Mouse (Mus musculus) left cerebral cortex, postnatal 25 days (tissue): ENCODE measurements around the gene Ttc30a2. TPM values are rescaled to one million over a fixed set of nuclear protein-coding genes. Genes with fewer than 3 reads are reported as not detected.
"Not testable (repeated sequence)": the region's sequence is repeated elsewhere in the genome, so short reads cannot be mapped to it uniquely, and the experiment has no call there.

Source experiments
- DNase-seq, 2 experiments: peaks; one replicate each; pipeline ENCODE4 v3.0.0; 2022; ENCODE audit warnings: low spot score in 2 of 2, mixed read lengths in 1 of 2
- intact Hi-C: fragments of 180-260 bp; cut with DNase I; formaldehyde crosslinking; loops from one replicate; pipeline ENCODE4 v1.15.1; 2025
- total RNA-seq, 2 experiments: library from RNA; stranded (reverse); gene quantifications; 2 replicates each; pipeline ENCODE4 v1.2.3; 2021

The Ttc30a2 gene
- total RNA-seq, 2 experiments from 2014 or later: 0.25 to 0.85 TPM

DNA sequence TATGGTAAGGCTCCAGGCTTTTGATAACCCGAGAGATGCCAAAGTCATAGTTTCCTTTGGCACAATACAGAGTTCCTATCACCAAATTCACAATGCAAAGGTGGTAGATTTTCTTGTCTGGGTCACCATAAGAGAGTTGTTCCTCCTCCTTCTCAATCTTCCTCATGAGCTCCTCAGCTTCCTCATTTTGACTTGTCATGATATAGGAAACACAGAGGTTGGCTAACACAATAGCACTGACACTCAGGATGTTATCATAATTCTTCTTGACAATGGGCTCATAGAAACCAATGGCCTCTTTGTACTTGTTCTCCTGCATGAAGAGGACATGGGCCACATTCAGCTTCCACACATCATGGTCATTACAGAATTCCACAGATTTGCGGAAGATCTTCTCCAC is 41.3 kb downstream of the Ttc30a2 start:
- intact Hi-C loops, DNase-seq: not testable (repeated sequence)

GRCm38 (mm10) chr2:75933541-75933940 is 44.4 kb downstream of the Ttc30a2 start:
- DNase-seq: no peak
- intact Hi-C loops: no loop called here

DNA sequence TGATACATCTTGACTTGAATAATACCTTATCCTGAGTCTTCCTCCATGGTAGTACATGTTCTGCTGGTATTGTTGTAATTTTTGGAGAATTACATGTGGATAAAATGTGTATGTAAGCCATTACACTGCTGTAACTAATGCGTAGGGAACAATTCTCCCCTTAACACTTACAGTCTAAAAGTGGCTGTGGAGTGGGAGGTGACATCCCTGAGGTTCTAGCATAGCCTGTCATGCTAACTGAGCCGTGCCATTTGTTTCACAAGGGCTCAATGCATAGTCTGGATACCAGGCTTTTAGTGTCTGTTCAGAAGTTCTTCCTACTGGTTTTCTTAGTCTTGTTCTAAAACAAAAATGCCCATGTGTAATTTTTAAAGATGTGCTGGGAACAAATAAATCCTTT is 47.0 kb downstream of the Ttc30a2 start:
- intact Hi-C loops: no loop called here
- DNase-seq: peak in 1 of 2 experiments; percentile 79

GRCm38 (mm10) chr2:75929786-75930444 is 48.1 kb downstream of the Ttc30a2 start:
- intact Hi-C loops: no loop called here
- no peak for DNase-seq

- no peak for DNase-seq
- intact Hi-C loops: no loop called here
Observed at GRCm38 (mm10) chr2:75929141-75929540, 48.8 kb downstream of the Ttc30a2 start.

DNA sequence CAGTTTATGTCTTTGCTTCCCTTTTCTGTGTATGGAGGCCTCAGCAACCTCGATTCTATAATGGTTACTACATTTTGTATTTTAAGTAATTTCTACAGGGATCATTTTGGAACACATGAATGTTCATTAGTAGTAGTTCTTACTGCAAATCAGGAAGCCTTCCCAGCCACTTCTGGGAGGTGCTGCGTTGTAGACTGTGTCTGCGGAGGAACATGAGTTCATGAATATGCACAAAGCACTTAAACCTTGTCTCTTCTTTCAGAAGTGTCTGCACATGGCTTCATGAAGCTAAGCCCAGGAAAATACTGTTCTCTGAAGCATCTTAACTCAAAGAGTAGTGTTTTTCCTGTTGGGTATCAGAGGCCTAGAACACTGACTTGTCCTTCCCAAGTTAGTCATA is 50.0 kb downstream of the Ttc30a2 start:
- DNase-seq: peak in 1 of 2 experiments; percentile 61
- intact Hi-C loops: no loop called here

DNA sequence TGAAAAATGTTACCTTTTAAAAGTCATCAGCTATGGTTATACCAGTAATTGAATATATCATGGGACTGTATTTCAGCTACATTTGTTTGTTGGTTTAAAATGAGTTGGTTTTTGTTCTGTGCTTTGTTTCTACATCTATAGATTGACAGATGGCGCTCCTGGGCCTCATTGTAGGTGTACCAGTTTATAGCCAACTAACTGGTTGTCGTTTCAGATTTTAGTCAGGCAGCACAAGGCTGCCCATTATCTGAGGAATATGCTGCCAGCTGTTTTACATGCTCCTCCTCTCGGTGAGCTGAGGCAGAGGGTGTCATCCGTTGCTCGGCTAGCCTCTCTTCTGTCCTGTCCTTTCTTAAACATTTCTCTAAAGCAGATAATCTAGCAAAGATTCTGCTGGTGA is 51.9 kb downstream of the Ttc30a2 start:
- no peak for DNase-seq
- intact Hi-C loops: no loop called here

Other genes starting within 250 kb of the Ttc30a2 start
- 10 to 100 TPM; 42.9 to 45.0 TPM for gene Agps, start 146.0 kb downstream of the Ttc30a2 start, total RNA-seq
- gene Ttc30b, start 39.6 kb downstream of the Ttc30a2 start, total RNA-seq: 10 to 100 TPM; 12.0 to 13.2 TPM
- gene Ttc30a1, start 3.8 kb upstream of the Ttc30a2 start, total RNA-seq: 1 to 10 TPM; 2.8 to 3.1 TPM